Mouse (Mus musculus): ENCODE measurements around the gene St3gal2. TPM values are rescaled to one million over a fixed set of nuclear protein-coding genes. Genes with fewer than 3 reads are reported as not detected.
"Not testable (repeated sequence)": the region's sequence is repeated elsewhere in the genome, so short reads cannot be mapped to it uniquely, and the experiment has no call there.

St3gal2 gene
- polyA plus RNA-seq, 1 experiment from 2014 or later = 10.7 TPM

GRCm38 (mm10) chr8:110902579-110902965 lies 17.1 kb upstream of the St3gal2 start:
- H3K4me1 ChIP-seq (ENCODE audit: control insufficient read depth, insufficient read depth, low read length) = peaks cover 7% of the 10 kb centered on the region; the same call in 1 of the 2 replicates
- peak overlapping the region; percentile 82 for H3K4me3 ChIP-seq (ENCODE audit: low read length)
- no peak overlapping the region for H3K27ac ChIP-seq (ENCODE audit: low read length)
- H3K9me3 ChIP-seq (ENCODE audit: control insufficient read depth, low read length) = no peaks in the 10 kb centered on the region
- no peaks in the 10 kb centered on the region for H3K27me3 ChIP-seq (replicated peaks; ENCODE audit: control insufficient read depth, insufficient read depth, low read length)
- no peak overlapping the region for H3K9ac ChIP-seq (ENCODE audit: low read depth, low read length)
- WGBS = 67% methylated on average over 2 of the region's 2 CpGs
- H3K4me2 ChIP-seq (ENCODE audit: low read depth, low read length) = peak overlapping the region; percentile 67
- peak; percentile 29 for ATAC-seq
- peaks cover 3% of the 10 kb centered on the region; the same call in 1 of the 2 replicates for H3K36me3 ChIP-seq (ENCODE audit: control insufficient read depth, insufficient read depth, low read length)

DNA sequence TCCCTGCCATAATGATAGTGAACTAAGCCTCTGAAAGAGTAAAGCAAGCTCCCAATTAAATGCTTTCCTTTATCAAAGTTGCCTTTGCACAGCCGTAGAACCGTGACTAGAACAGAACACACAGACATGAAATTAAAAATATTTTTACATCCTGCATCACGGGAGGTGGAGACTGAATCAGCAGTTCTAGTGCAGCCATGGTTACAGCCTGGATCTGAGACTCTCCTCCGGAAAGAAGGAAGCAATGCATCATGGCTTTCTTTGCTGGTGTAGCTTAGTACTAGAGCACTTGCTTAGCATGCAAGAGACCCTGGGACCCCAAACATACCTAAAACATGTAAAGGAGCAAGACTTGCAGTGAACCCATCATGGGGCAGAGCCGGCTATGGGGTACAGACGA lies 14.3 kb upstream of the St3gal2 start:
- no peak for ATAC-seq
- no peak overlapping the region for H3K27ac ChIP-seq (ENCODE audit: low read length)
- no peaks in the 10 kb centered on the region for H3K36me3 ChIP-seq (ENCODE audit: control insufficient read depth, insufficient read depth, low read length)
- H3K27me3 ChIP-seq (replicated peaks; ENCODE audit: control insufficient read depth, insufficient read depth, low read length) = no peaks in the 10 kb centered on the region
- H3K4me2 ChIP-seq (ENCODE audit: low read depth, low read length) = no peak overlapping the region
- 90% methylated on average over 6 of the region's 6 CpGs for WGBS
- H3K9ac ChIP-seq (ENCODE audit: low read depth, low read length) = no peak overlapping the region
- H3K4me1 ChIP-seq (ENCODE audit: control insufficient read depth, insufficient read depth, low read length) = peaks cover 7% of the 10 kb centered on the region; the same call in 1 of the 2 replicates
- no peak overlapping the region for H3K4me3 ChIP-seq (ENCODE audit: low read length)
- H3K9me3 ChIP-seq (ENCODE audit: control insufficient read depth, low read length) = no peaks in the 10 kb centered on the region

- no peak overlapping the region for H3K4me3 ChIP-seq (ENCODE audit: low read length)
- no peaks in the 10 kb centered on the region for H3K4me1 ChIP-seq (ENCODE audit: control insufficient read depth, insufficient read depth, low read length)
- no peaks in the 10 kb centered on the region for H3K27me3 ChIP-seq (replicated peaks; ENCODE audit: control insufficient read depth, insufficient read depth, low read length)
- no peaks in the 10 kb centered on the region for H3K9me3 ChIP-seq (ENCODE audit: control insufficient read depth, low read length)
- H3K4me2 ChIP-seq (ENCODE audit: low read depth, low read length) = no peak overlapping the region
- no peak for ATAC-seq
- no peaks in the 10 kb centered on the region for H3K36me3 ChIP-seq (ENCODE audit: control insufficient read depth, insufficient read depth, low read length)
- WGBS = 97% methylated on average over 1 of the region's 1 CpGs
- no peak overlapping the region for H3K27ac ChIP-seq (ENCODE audit: low read length)
- H3K9ac ChIP-seq (ENCODE audit: low read depth, low read length) = no peak overlapping the region
Observed at GRCm38 (mm10) chr8:110906682-110907081, 13.0 kb upstream of the St3gal2 start.

GRCm38 (mm10) chr8:110909850-110910249 lies 9.9 kb upstream of the St3gal2 start:
- not testable (repeated sequence) for H3K27ac ChIP-seq (ENCODE audit: low read length); H3K4me2 ChIP-seq (ENCODE audit: low read depth, low read length); H3K9me3 ChIP-seq (ENCODE audit: control insufficient read depth, low read length); H3K4me1 ChIP-seq (ENCODE audit: control insufficient read depth, insufficient read depth, low read length); H3K36me3 ChIP-seq (ENCODE audit: control insufficient read depth, insufficient read depth, low read length); H3K9ac ChIP-seq (ENCODE audit: low read depth, low read length); ATAC-seq; H3K4me3 ChIP-seq (ENCODE audit: low read length); H3K27me3 ChIP-seq (replicated peaks; ENCODE audit: control insufficient read depth, insufficient read depth, low read length)

- Histone ChIP-seq H3K4me1 (ENCODE audit: control insufficient read depth, insufficient read depth, low read length) (no peaks in the 10 kb centered on the region), H3K9me3 (ENCODE audit: control insufficient read depth, low read length) (no peaks in the 10 kb centered on the region), H3K27me3 (replicated peaks; ENCODE audit: control insufficient read depth, insufficient read depth, low read length) (no peaks in the 10 kb centered on the region), H3K36me3 (ENCODE audit: control insufficient read depth, insufficient read depth, low read length) (no peaks in the 10 kb centered on the region), H3K27ac (ENCODE audit: low read length) (no peak overlapping the region), H3K4me3 (ENCODE audit: low read length) (no peak overlapping the region), H3K9ac (ENCODE audit: low read depth, low read length) (no peak overlapping the region), H3K4me2 (ENCODE audit: low read depth, low read length) (no peak overlapping the region)
- WGBS = 81% methylated on average over 15 of the region's 15 CpGs
- no peak for ATAC-seq
Observed at GRCm38 (mm10) chr8:110911576-110912570, 7.8 kb upstream of the St3gal2 start.

- Histone ChIP-seq H3K4me1 (ENCODE audit: control insufficient read depth, insufficient read depth, low read length) (peaks cover 13% of the 10 kb centered on the region), H3K27ac (ENCODE audit: low read length) (no peak overlapping the region), H3K27me3 (replicated peaks; ENCODE audit: control insufficient read depth, insufficient read depth, low read length) (no peaks in the 10 kb centered on the region), H3K9me3 (ENCODE audit: control insufficient read depth, low read length) (no peaks in the 10 kb centered on the region), H3K4me3 (ENCODE audit: low read length) (no peak overlapping the region), H3K9ac (ENCODE audit: low read depth, low read length) (no peak overlapping the region), H3K4me2 (ENCODE audit: low read depth, low read length) (no peak overlapping the region), H3K36me3 (ENCODE audit: control insufficient read depth, insufficient read depth, low read length) (no peaks in the 10 kb centered on the region)
- ATAC-seq = no peak
- WGBS = 55% methylated on average over 2 of the region's 2 CpGs
Observed at GRCm38 (mm10) chr8:110917415-110917814, 2.3 kb upstream of the St3gal2 start.

DNA sequence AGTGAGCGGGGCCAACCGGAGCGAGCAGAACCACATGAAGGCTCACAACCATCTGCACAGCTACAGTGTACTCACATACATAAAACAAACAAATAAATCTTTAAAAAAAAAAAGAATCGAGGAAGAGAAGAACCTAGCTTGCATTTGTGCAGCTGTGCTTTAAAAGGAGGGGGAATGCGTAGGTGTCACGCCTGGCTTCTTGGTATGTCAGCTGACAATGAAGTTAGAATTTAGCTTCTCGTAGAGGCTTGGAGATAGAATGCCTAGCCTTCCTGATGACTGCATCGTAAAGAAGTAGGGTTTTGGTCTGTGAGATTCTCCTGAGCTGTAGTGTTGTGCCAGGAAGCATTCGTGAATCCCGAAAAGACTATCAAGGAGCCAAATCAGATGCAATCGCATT lies 1.7 kb upstream of the St3gal2 start:
- no peak for ATAC-seq

GRCm38 (mm10) chr8:110918460-110918859 lies 1.3 kb upstream of the St3gal2 start:
- Histone ChIP-seq H3K4me1 (ENCODE audit: control insufficient read depth, insufficient read depth, low read length) (peaks cover 13% of the 10 kb centered on the region), H3K36me3 (ENCODE audit: control insufficient read depth, insufficient read depth, low read length) (no peaks in the 10 kb centered on the region), H3K4me3 (ENCODE audit: low read length) (no peak overlapping the region), H3K9ac (ENCODE audit: low read depth, low read length) (no peak overlapping the region), H3K4me2 (ENCODE audit: low read depth, low read length) (no peak overlapping the region), H3K27me3 (replicated peaks; ENCODE audit: control insufficient read depth, insufficient read depth, low read length) (no peaks in the 10 kb centered on the region), H3K9me3 (ENCODE audit: control insufficient read depth, low read length) (no peaks in the 10 kb centered on the region), H3K27ac (ENCODE audit: low read length) (no peak overlapping the region)
- WGBS = 37% methylated on average over 8 of the region's 8 CpGs
- no peak for ATAC-seq

More for the DNA sequence above, 1.7 kb upstream of the St3gal2 start:
- Histone ChIP-seq H3K9me3 (ENCODE audit: control insufficient read depth, low read length) (no peaks in the 10 kb centered on the region), H3K4me2 (ENCODE audit: low read depth, low read length) (no peak overlapping the region), H3K36me3 (ENCODE audit: control insufficient read depth, insufficient read depth, low read length) (no peaks in the 10 kb centered on the region), H3K4me1 (ENCODE audit: control insufficient read depth, insufficient read depth, low read length) (peaks cover 13% of the 10 kb centered on the region), H3K9ac (ENCODE audit: low read depth, low read length) (no peak overlapping the region), H3K27ac (ENCODE audit: low read length) (no peak overlapping the region), H3K27me3 (replicated peaks; ENCODE audit: control insufficient read depth, insufficient read depth, low read length) (no peaks in the 10 kb centered on the region), H3K4me3 (ENCODE audit: low read length) (no peak overlapping the region)
- 72% methylated on average over 11 of the region's 11 CpGs for WGBS

DNA sequence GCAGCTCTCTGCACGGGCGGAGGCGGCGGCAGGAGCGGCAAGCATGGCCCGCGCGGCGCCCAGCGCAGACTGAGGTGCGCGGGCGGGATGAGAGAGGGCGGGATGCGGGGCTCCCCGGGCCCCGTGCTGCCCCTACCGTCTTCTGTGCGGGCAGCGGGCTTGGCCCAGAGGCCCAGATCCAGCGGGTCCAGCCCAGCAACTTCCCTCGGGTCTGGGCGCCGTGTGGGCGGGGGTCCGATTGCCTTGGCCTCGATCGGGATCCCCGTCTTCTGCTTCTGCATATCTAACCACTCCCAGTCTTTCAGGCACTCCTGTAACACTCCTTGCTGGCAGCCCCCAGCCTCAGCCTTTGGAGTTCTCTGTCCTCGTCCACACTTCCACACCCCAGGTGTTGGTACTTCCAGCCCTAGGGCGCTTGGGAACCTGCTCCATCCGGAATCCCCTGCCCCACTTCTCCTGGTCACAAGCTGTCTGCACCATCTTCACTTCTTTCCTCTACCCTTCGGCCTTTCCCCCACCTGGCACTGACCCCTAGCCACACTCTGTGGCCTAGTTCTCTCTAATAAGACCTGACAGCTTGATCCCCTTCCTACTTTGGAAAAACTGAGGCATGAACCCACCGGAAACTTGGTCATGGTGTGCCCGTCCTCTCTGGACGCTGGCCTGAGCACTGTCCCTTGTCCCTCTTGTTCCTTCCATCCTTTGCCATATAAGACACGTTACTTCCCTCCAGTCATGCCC lies 480 bp downstream of the St3gal2 start:
- peak; percentile 72 for ATAC-seq
- peaks cover 13% of the 10 kb centered on the region for H3K4me1 ChIP-seq (ENCODE audit: control insufficient read depth, insufficient read depth, low read length)
- peak overlapping the region; percentile 77 for H3K27ac ChIP-seq (ENCODE audit: low read length)
- peak overlapping the region; percentile 86 for H3K9ac ChIP-seq (ENCODE audit: low read depth, low read length)
- 3% methylated on average over 37 of the region's 37 CpGs for WGBS
- no peaks in the 10 kb centered on the region for H3K36me3 ChIP-seq (ENCODE audit: control insufficient read depth, insufficient read depth, low read length)
- H3K27me3 ChIP-seq (replicated peaks; ENCODE audit: control insufficient read depth, insufficient read depth, low read length) = no peaks in the 10 kb centered on the region
- no peaks in the 10 kb centered on the region for H3K9me3 ChIP-seq (ENCODE audit: control insufficient read depth, low read length)
- H3K4me3 ChIP-seq (ENCODE audit: low read length) = peak overlapping the region; percentile 82
- H3K4me2 ChIP-seq (ENCODE audit: low read depth, low read length) = peak overlapping the region; percentile 75
